Mouse (Mus musculus) CH12.LX (cell line): ENCODE data around the gene Gsc. TPM values are rescaled to one million over a fixed set of nuclear protein-coding genes. Genes with fewer than 3 reads are reported as not detected.

Experiments used
- DNase-seq: peaks from one replicate; pipeline ENCODE4 v3.0.0-alpha.2; 2013; ENCODE audit errors: extremely low read depth
- H3K27ac ChIP-seq: 2 replicates; pipeline ENCODE4 v1.5.1; 2012; ENCODE audit warnings: low read depth, mild to moderate bottlenecking, control low read depth, moderate library complexity; ENCODE audit not compliant: insufficient read depth
- H3K27me3 ChIP-seq: replicated peaks from 2 replicates; pipeline ENCODE3; 2012; ENCODE audit warnings: inconsistent platforms
- H3K36me3 ChIP-seq, 2 experiments: replicated peaks in 1 of 2; 2 replicates each; pipeline versions ENCODE3 to v1.6.1; 2012; ENCODE audit warnings: inconsistent platforms in 1 of 2, low read length in 1 of 2, mild to moderate bottlenecking in 1 of 2, mixed read lengths in 1 of 2, moderate library complexity in 1 of 2; ENCODE audit not compliant: control insufficient read depth in 1 of 2, insufficient read depth in 1 of 2
- H3K4me1 ChIP-seq, 2 experiments: 2 replicates each; pipeline ENCODE4 v1.6.1; 2012; ENCODE audit warnings: inconsistent platforms in 1 of 2, moderate library complexity in 1 of 2; ENCODE audit not compliant: insufficient read depth in 2 of 2, control insufficient read depth in 1 of 2
- H3K4me2 ChIP-seq: 2 replicates; pipeline ENCODE4 v1.6.1; 2012; ENCODE audit warnings: low read depth, mild to moderate bottlenecking, control low read depth; ENCODE audit not compliant: poor library complexity, insufficient read depth, severe bottlenecking
- H3K4me3 ChIP-seq, 3 experiments: fragments of 150-350 bp in 1 of 3; sonication (generic) in 1 of 3; replicated peaks in 1 of 3; 2 replicates each; pipeline versions ENCODE3 to v1.5.1; 2011 to 2012; ENCODE audit warnings: low read depth in 2 of 3, low read length in 2 of 3, mild to moderate bottlenecking in 2 of 3, moderate library complexity in 2 of 3, control low read depth in 1 of 3, improper control_type of control experiment in 1 of 3, inconsistent platforms in 1 of 3, mixed read lengths in 1 of 3; ENCODE audit not compliant: poor library complexity in 1 of 3
- H3K79me2 ChIP-seq: replicated peaks from 2 replicates; pipeline ENCODE4 v1.6.1; 2012; ENCODE audit warnings: mild to moderate bottlenecking, moderate library complexity; ENCODE audit not compliant: control insufficient read depth, poor library complexity, insufficient read depth, severe bottlenecking; ENCODE audit errors: extremely low read depth
- H3K9ac ChIP-seq: 2 replicates; pipeline ENCODE4 v1.6.1; 2012; ENCODE audit warnings: low read depth, mild to moderate bottlenecking, control low read depth, moderate library complexity; ENCODE audit not compliant: insufficient read depth
- H3K9me3 ChIP-seq: replicated peaks from 2 replicates; pipeline ENCODE3; 2012; ENCODE audit warnings: low read length, inconsistent platforms, mixed read lengths
- BHLHE40 ChIP-seq: IDR thresholded peaks from 2 replicates; pipeline ENCODE4 v1.6.1; 2011; ENCODE audit warnings: mild to moderate bottlenecking, low read depth, low read length, improper control_type of control experiment
- CHD2 ChIP-seq: IDR thresholded peaks from 2 replicates; pipeline ENCODE4 v1.6.1; 2011; ENCODE audit warnings: low read length, improper control_type of control experiment
- CTCF ChIP-seq, 2 experiments: IDR thresholded peaks in 1 of 2; conservative IDR thresholded peaks in 1 of 2; 2 replicates each; pipeline ENCODE4 v1.5.1; 2011 to 2012; ENCODE audit warnings: low read depth in 2 of 2, low read length in 2 of 2, improper control_type of control experiment in 1 of 2, inconsistent platforms in 1 of 2, mild to moderate bottlenecking in 1 of 2, moderate library complexity in 1 of 2
- ELF1 ChIP-seq: IDR thresholded peaks from 2 replicates; pipeline ENCODE4 v1.6.1; 2014; ENCODE audit warnings: low read depth, mild to moderate bottlenecking, inconsistent platforms, low read length, improper control_type of control experiment
- EP300 ChIP-seq: IDR thresholded peaks from 2 replicates; pipeline ENCODE4 v1.6.1; 2011; ENCODE audit warnings: low read length, improper control_type of control experiment
- HCFC1 ChIP-seq: IDR thresholded peaks from 2 replicates; pipeline ENCODE4 v1.6.1; 2012; ENCODE audit warnings: low read depth, mild to moderate bottlenecking, inconsistent platforms, low read length, improper control_type of control experiment
- MAFK ChIP-seq: IDR thresholded peaks from 2 replicates; pipeline ENCODE4 v1.6.1; 2011; ENCODE audit warnings: low read length, improper control_type of control experiment; ENCODE audit not compliant: insufficient replicate concordance
- MAX ChIP-seq: IDR thresholded peaks from 2 replicates; pipeline ENCODE4 v1.6.1; 2011; ENCODE audit warnings: low read length, improper control_type of control experiment
- MAZ ChIP-seq: IDR thresholded peaks from 2 replicates; pipeline ENCODE4 v1.6.1; 2012; ENCODE audit warnings: low read depth, mild to moderate bottlenecking, inconsistent platforms, low read length, improper control_type of control experiment, moderate library complexity
- MEF2A ChIP-seq: IDR thresholded peaks from 2 replicates; pipeline ENCODE4 v1.6.1; 2014; ENCODE audit warnings: low read depth, mild to moderate bottlenecking, inconsistent platforms, low read length, improper control_type of control experiment, borderline replicate concordance
- MYC ChIP-seq: IDR thresholded peaks from 2 replicates; pipeline ENCODE4 v1.6.1; 2011; ENCODE audit warnings: low read depth, mild to moderate bottlenecking, improper control_type of control experiment, low read length
- NELFE ChIP-seq: IDR thresholded peaks from 2 replicates; pipeline ENCODE4 v1.6.1; 2011; ENCODE audit warnings: low read depth, low read length, improper control_type of control experiment
- NRF1 ChIP-seq: IDR thresholded peaks from 2 replicates; pipeline ENCODE4 v1.6.1; 2014; ENCODE audit warnings: low read depth, mild to moderate bottlenecking, inconsistent platforms, low read length, improper control_type of control experiment, moderate library complexity
- PAX5 ChIP-seq: IDR thresholded peaks from 2 replicates; pipeline ENCODE4 v1.6.1; 2012; ENCODE audit warnings: low read length, inconsistent platforms, mixed read lengths
- RAD21 ChIP-seq: IDR thresholded peaks from 2 replicates; pipeline ENCODE4 v1.6.1; 2011; ENCODE audit warnings: low read depth, mild to moderate bottlenecking, low read length, improper control_type of control experiment, moderate library complexity
- RCOR1 ChIP-seq: conservative IDR thresholded peaks from 2 replicates; pipeline ENCODE4 v1.6.1; 2012; ENCODE audit warnings: low read depth, mild to moderate bottlenecking, inconsistent platforms, low read length, improper control_type of control experiment
- SMC3 ChIP-seq: IDR thresholded peaks from 2 replicates; pipeline ENCODE4 v1.6.1; 2011; ENCODE audit warnings: low read depth, low read length, improper control_type of control experiment
- TCF12 ChIP-seq: IDR thresholded peaks from 2 replicates; pipeline ENCODE4 v1.6.1; 2014; ENCODE audit warnings: low read depth, mild to moderate bottlenecking, inconsistent platforms, low read length, improper control_type of control experiment
- USF1 ChIP-seq: IDR thresholded peaks from 2 replicates; pipeline ENCODE4 v1.6.1; 2014; ENCODE audit warnings: low read depth, mild to moderate bottlenecking, inconsistent platforms, low read length, improper control_type of control experiment
- dilution Hi-C: fragments of 300-500 bp; cut with MboI; formaldehyde crosslinking; loops from 2 replicates; pipeline ENCODE4 v1.14.3; 2020; ENCODE audit warnings: low sequenced_read_pairs; ENCODE audit not compliant: extremely low pct_unique_long_range_greater_than_20kb, extremely low pct_ligation_motif_present
- in situ Hi-C: fragments of 300-500 bp; cut with MboI; formaldehyde crosslinking; loops from 3 replicates; pipeline ENCODE4 v1.14.3; 2019; ENCODE audit warnings: low sequenced_read_pairs, low pct_ligation_motif_present, low pct_unique_long_range_greater_than_20kb, mixed read lengths
- polyA plus RNA-seq: library from polyadenylated mRNA; unstranded; fragments of >175 nt; gene quantifications from 2 replicates; pipeline ENCODE4 v1.2.1, GENCODE M21; 2012; ENCODE audit warnings: low read depth; ENCODE audit not compliant: insufficient read length
- total RNA-seq, 2 experiments: library from RNA; depleted of rRNA; stranded (reverse); fragments of 300-350 nt in 1 of 2; fragments of >200 nt in 1 of 2; gene quantifications; 2 replicates each; pipeline ENCODE4 v1.2.3; 2012 to 2014

The Gsc gene
- total and polyA plus RNA-seq, 3 experiments, result not detected

- H3K4me1 ChIP-seq, result peaks cover 0 to 2% of the 10 kb centered on the region in 2 experiments; a peak in 1 of 4 replicates
- H3K9ac ChIP-seq, result no peak overlapping the region
- no peak overlapping the region for H3K4me3 ChIP-seq
- in situ Hi-C loops, result loop anchor here (25.0 kb wide), 1 partner anchor 506 kb away; no protein-coding TSS in a partner anchor
- H3K79me2 ChIP-seq, result no peaks in the 10 kb centered on the region
- H3K27ac ChIP-seq, result no peak overlapping the region
- TF ChIP-seq SMC3 (no peak), RCOR1 (no peak), CHD2 (no peak), MAX (no peak), MYC (no peak), BHLHE40 (no peak), TCF12 (no peak), MEF2A (no peak), HCFC1 (no peak), NRF1 (no peak), RAD21 (no peak), USF1 (no peak), MAFK (no peak), MAZ (no peak), NELFE (no peak), ELF1 (no peak), EP300 (no peak), PAX5 (no peak)
- no peaks in the 10 kb centered on the region for H3K9me3 ChIP-seq
- H3K36me3 ChIP-seq, result no peaks in the 10 kb centered on the region
- no peak for DNase-seq
- H3K4me2 ChIP-seq, result no peak overlapping the region
- dilution Hi-C loops, result no loop called here
- H3K27me3 ChIP-seq, result peaks cover 54% of the 10 kb centered on the region
These were observed 41.8 kb downstream of the Gsc start for GRCm38 (mm10) chr12:104431359-104431758.

- Histone ChIP-seq H3K27ac (no peak overlapping the region), H3K27me3 (peaks cover 57% of the 10 kb centered on the region), H3K9me3 (no peaks in the 10 kb centered on the region), H3K4me1 (no peaks in the 10 kb centered on the region), H3K4me3 (no peak overlapping the region), H3K9ac (no peak overlapping the region), H3K36me3 (no peaks in the 10 kb centered on the region), H3K79me2 (no peaks in the 10 kb centered on the region), H3K4me2 (no peak overlapping the region)
- peak; percentile 56 for DNase-seq
- peak; percentile 63 for TF ChIP-seq SMC3
- no peak for TF ChIP-seq HCFC1
- TF ChIP-seq RAD21, result peak; percentile 32
- peak; percentile 72 to 80 for TF ChIP-seq CTCF (conservative IDR thresholded peaks at IDR 0.05 in 1 of 2, IDR thresholded peaks at IDR 0.05 in 1 of 2; ENCODE audit: low read depth in 2 of 2, low read length in 2 of 2)
- dilution Hi-C loops, result no loop called here
- in situ Hi-C loops, result loop anchor here (10.0 to 25.0 kb wide), 2 partner anchors 442 to 510 kb away; partner anchors contain the start of gene Serpina11
These were observed 46.2 kb downstream of the Gsc start for GRCm38 (mm10) chr12:104426915-104427314.
